Mouse (Mus musculus) CH12.LX (cell line): ENCODE measurements around the gene Ctnnbip1. TPM values are rescaled to one million over a fixed set of nuclear protein-coding genes. Genes with fewer than 3 reads are reported as not detected.

Experiments
- DNase-seq: peaks from one replicate; pipeline ENCODE4 v3.0.0-alpha.2; 2013; ENCODE audit errors: extremely low read depth
- H3K27ac ChIP-seq: 2 replicates; pipeline ENCODE4 v1.5.1; 2012; ENCODE audit warnings: low read depth, mild to moderate bottlenecking, control low read depth, moderate library complexity; ENCODE audit not compliant: insufficient read depth
- H3K27me3 ChIP-seq: replicated peaks from 2 replicates; pipeline ENCODE3; 2012; ENCODE audit warnings: inconsistent platforms
- H3K36me3 ChIP-seq, 2 experiments: replicated peaks in 1 of 2; 2 replicates each; pipeline versions ENCODE3 to v1.6.1; 2012; ENCODE audit warnings: inconsistent platforms in 1 of 2, low read length in 1 of 2, mild to moderate bottlenecking in 1 of 2, mixed read lengths in 1 of 2, moderate library complexity in 1 of 2; ENCODE audit not compliant: control insufficient read depth in 1 of 2, insufficient read depth in 1 of 2
- H3K4me1 ChIP-seq, 2 experiments: 2 replicates each; pipeline ENCODE4 v1.6.1; 2012; ENCODE audit warnings: inconsistent platforms in 1 of 2, moderate library complexity in 1 of 2; ENCODE audit not compliant: insufficient read depth in 2 of 2, control insufficient read depth in 1 of 2
- H3K4me2 ChIP-seq: 2 replicates; pipeline ENCODE4 v1.6.1; 2012; ENCODE audit warnings: low read depth, mild to moderate bottlenecking, control low read depth; ENCODE audit not compliant: poor library complexity, insufficient read depth, severe bottlenecking
- H3K4me3 ChIP-seq, 3 experiments: fragments of 150-350 bp in 1 of 3; sonication (generic) in 1 of 3; replicated peaks in 1 of 3; 2 replicates each; pipeline versions ENCODE3 to v1.5.1; 2011 to 2012; ENCODE audit warnings: low read depth in 2 of 3, low read length in 2 of 3, mild to moderate bottlenecking in 2 of 3, moderate library complexity in 2 of 3, control low read depth in 1 of 3, improper control_type of control experiment in 1 of 3, inconsistent platforms in 1 of 3, mixed read lengths in 1 of 3; ENCODE audit not compliant: poor library complexity in 1 of 3
- H3K79me2 ChIP-seq: replicated peaks from 2 replicates; pipeline ENCODE4 v1.6.1; 2012; ENCODE audit warnings: mild to moderate bottlenecking, moderate library complexity; ENCODE audit not compliant: control insufficient read depth, poor library complexity, insufficient read depth, severe bottlenecking; ENCODE audit errors: extremely low read depth
- H3K9ac ChIP-seq: 2 replicates; pipeline ENCODE4 v1.6.1; 2012; ENCODE audit warnings: low read depth, mild to moderate bottlenecking, control low read depth, moderate library complexity; ENCODE audit not compliant: insufficient read depth
- H3K9me3 ChIP-seq: replicated peaks from 2 replicates; pipeline ENCODE3; 2012; ENCODE audit warnings: low read length, inconsistent platforms, mixed read lengths
- BHLHE40 ChIP-seq: IDR thresholded peaks from 2 replicates; pipeline ENCODE4 v1.6.1; 2011; ENCODE audit warnings: mild to moderate bottlenecking, low read depth, low read length, improper control_type of control experiment
- CHD1 ChIP-seq: IDR thresholded peaks from 2 replicates; pipeline ENCODE4 v1.6.1; 2012; ENCODE audit warnings: low read depth, low read length, improper control_type of control experiment, inconsistent platforms
- CHD2 ChIP-seq: IDR thresholded peaks from 2 replicates; pipeline ENCODE4 v1.6.1; 2011; ENCODE audit warnings: low read length, improper control_type of control experiment
- CTCF ChIP-seq, 2 experiments: IDR thresholded peaks in 1 of 2; conservative IDR thresholded peaks in 1 of 2; 2 replicates each; pipeline ENCODE4 v1.5.1; 2011 to 2012; ENCODE audit warnings: low read depth in 2 of 2, low read length in 2 of 2, improper control_type of control experiment in 1 of 2, inconsistent platforms in 1 of 2, mild to moderate bottlenecking in 1 of 2, moderate library complexity in 1 of 2
- E2F4 ChIP-seq: IDR thresholded peaks from 2 replicates; pipeline ENCODE4 v1.6.1; 2011; ENCODE audit warnings: low read depth, low read length, improper control_type of control experiment; ENCODE audit not compliant: insufficient replicate concordance
- ELF1 ChIP-seq: IDR thresholded peaks from 2 replicates; pipeline ENCODE4 v1.6.1; 2014; ENCODE audit warnings: low read depth, mild to moderate bottlenecking, inconsistent platforms, low read length, improper control_type of control experiment
- EP300 ChIP-seq: IDR thresholded peaks from 2 replicates; pipeline ENCODE4 v1.6.1; 2011; ENCODE audit warnings: low read length, improper control_type of control experiment
- ETS1 ChIP-seq: conservative IDR thresholded peaks from 2 replicates; pipeline ENCODE4 v1.6.1; 2012; ENCODE audit warnings: low read depth, mild to moderate bottlenecking, inconsistent platforms, low read length, improper control_type of control experiment, moderate library complexity
- HCFC1 ChIP-seq: IDR thresholded peaks from 2 replicates; pipeline ENCODE4 v1.6.1; 2012; ENCODE audit warnings: low read depth, mild to moderate bottlenecking, inconsistent platforms, low read length, improper control_type of control experiment
- IRF4 ChIP-seq: IDR thresholded peaks from 2 replicates; pipeline ENCODE4 v1.6.1; 2014; ENCODE audit warnings: low read depth, mild to moderate bottlenecking, inconsistent platforms, low read length, improper control_type of control experiment
- JUN ChIP-seq: IDR thresholded peaks from 2 replicates; pipeline ENCODE4 v1.6.1; 2011; ENCODE audit warnings: low read depth, mild to moderate bottlenecking, low read length, improper control_type of control experiment, moderate library complexity; ENCODE audit not compliant: insufficient read depth
- JUND ChIP-seq: conservative IDR thresholded peaks from 2 replicates; pipeline ENCODE4 v1.6.1; 2011; ENCODE audit warnings: low read depth, low read length, improper control_type of control experiment
- MAFK ChIP-seq: IDR thresholded peaks from 2 replicates; pipeline ENCODE4 v1.6.1; 2011; ENCODE audit warnings: low read length, improper control_type of control experiment; ENCODE audit not compliant: insufficient replicate concordance
- MAX ChIP-seq: IDR thresholded peaks from 2 replicates; pipeline ENCODE4 v1.6.1; 2011; ENCODE audit warnings: low read length, improper control_type of control experiment
- MEF2A ChIP-seq: IDR thresholded peaks from 2 replicates; pipeline ENCODE4 v1.6.1; 2014; ENCODE audit warnings: low read depth, mild to moderate bottlenecking, inconsistent platforms, low read length, improper control_type of control experiment, borderline replicate concordance
- MXI1 ChIP-seq: IDR thresholded peaks from 2 replicates; pipeline ENCODE4 v1.6.1; 2011; ENCODE audit warnings: mild to moderate bottlenecking, low read depth, low read length, improper control_type of control experiment
- MYC ChIP-seq: IDR thresholded peaks from 2 replicates; pipeline ENCODE4 v1.6.1; 2011; ENCODE audit warnings: low read depth, mild to moderate bottlenecking, improper control_type of control experiment, low read length
- NRF1 ChIP-seq: IDR thresholded peaks from 2 replicates; pipeline ENCODE4 v1.6.1; 2014; ENCODE audit warnings: low read depth, mild to moderate bottlenecking, inconsistent platforms, low read length, improper control_type of control experiment, moderate library complexity
- PAX5 ChIP-seq: IDR thresholded peaks from 2 replicates; pipeline ENCODE4 v1.6.1; 2012; ENCODE audit warnings: low read length, inconsistent platforms, mixed read lengths
- POLR2A ChIP-seq: IDR thresholded peaks from 2 replicates; pipeline ENCODE4 v1.6.1; 2011; ENCODE audit warnings: low read depth, mild to moderate bottlenecking, improper control_type of control experiment, low read length
- POLR2AphosphoS2 ChIP-seq: IDR thresholded peaks from 2 replicates; pipeline ENCODE4 v1.6.1; 2011; ENCODE audit warnings: low read depth, low read length, improper control_type of control experiment
- RAD21 ChIP-seq: IDR thresholded peaks from 2 replicates; pipeline ENCODE4 v1.6.1; 2011; ENCODE audit warnings: low read depth, mild to moderate bottlenecking, low read length, improper control_type of control experiment, moderate library complexity
- RCOR1 ChIP-seq: conservative IDR thresholded peaks from 2 replicates; pipeline ENCODE4 v1.6.1; 2012; ENCODE audit warnings: low read depth, mild to moderate bottlenecking, inconsistent platforms, low read length, improper control_type of control experiment
- SIN3A ChIP-seq: IDR thresholded peaks from 2 replicates; pipeline ENCODE4 v1.6.1; 2012; ENCODE audit warnings: low read length, improper control_type of control experiment, inconsistent platforms
- SMC3 ChIP-seq: IDR thresholded peaks from 2 replicates; pipeline ENCODE4 v1.6.1; 2011; ENCODE audit warnings: low read depth, low read length, improper control_type of control experiment
- TBP ChIP-seq: conservative IDR thresholded peaks from 2 replicates; pipeline ENCODE4 v1.6.1; 2011; ENCODE audit warnings: low read depth, low read length, improper control_type of control experiment
- TCF12 ChIP-seq: IDR thresholded peaks from 2 replicates; pipeline ENCODE4 v1.6.1; 2014; ENCODE audit warnings: low read depth, mild to moderate bottlenecking, inconsistent platforms, low read length, improper control_type of control experiment
- UBTF ChIP-seq: IDR thresholded peaks from 2 replicates; pipeline ENCODE4 v1.6.1; 2012; ENCODE audit warnings: low read depth, mild to moderate bottlenecking, inconsistent platforms, low read length, improper control_type of control experiment, moderate library complexity
- USF2 ChIP-seq: conservative IDR thresholded peaks from 2 replicates; pipeline ENCODE4 v1.6.1; 2011; ENCODE audit warnings: low read depth, low read length, improper control_type of control experiment
- ZC3H11A ChIP-seq: IDR thresholded peaks from 2 replicates; pipeline ENCODE4 v1.6.1; 2012; ENCODE audit warnings: low read depth, mild to moderate bottlenecking, inconsistent platforms, low read length, improper control_type of control experiment
- ZKSCAN1 ChIP-seq: IDR thresholded peaks from 2 replicates; pipeline ENCODE4 v1.6.1; 2012; ENCODE audit warnings: low read depth, inconsistent platforms, low read length, improper control_type of control experiment, borderline replicate concordance
- ZMIZ1 ChIP-seq: IDR thresholded peaks from 2 replicates; pipeline ENCODE4 v1.6.1; 2012; ENCODE audit warnings: low read depth, mild to moderate bottlenecking, inconsistent platforms, low read length, improper control_type of control experiment
- ZNF384 ChIP-seq: IDR thresholded peaks from 2 replicates; pipeline ENCODE4 v1.6.1; 2012; ENCODE audit warnings: low read depth, low read length, improper control_type of control experiment, inconsistent platforms
- dilution Hi-C: fragments of 300-500 bp; cut with MboI; formaldehyde crosslinking; loops from 2 replicates; pipeline ENCODE4 v1.14.3; 2020; ENCODE audit warnings: low sequenced_read_pairs; ENCODE audit not compliant: extremely low pct_unique_long_range_greater_than_20kb, extremely low pct_ligation_motif_present
- in situ Hi-C: fragments of 300-500 bp; cut with MboI; formaldehyde crosslinking; loops from 3 replicates; pipeline ENCODE4 v1.14.3; 2019; ENCODE audit warnings: low sequenced_read_pairs, low pct_ligation_motif_present, low pct_unique_long_range_greater_than_20kb, mixed read lengths
- polyA plus RNA-seq: library from polyadenylated mRNA; unstranded; fragments of >175 nt; gene quantifications from 2 replicates; pipeline ENCODE4 v1.2.1, GENCODE M21; 2012; ENCODE audit warnings: low read depth; ENCODE audit not compliant: insufficient read length
- total RNA-seq, 2 experiments: library from RNA; depleted of rRNA; stranded (reverse); fragments of 300-350 nt in 1 of 2; fragments of >200 nt in 1 of 2; gene quantifications; 2 replicates each; pipeline ENCODE4 v1.2.3; 2012 to 2014

Gene Ctnnbip1
- total and polyA plus RNA-seq, 3 experiments, result 4.5 to 5.9 (median 5.7) TPM

- H3K9me3 ChIP-seq, result no peaks in the 10 kb centered on the region
- no peak overlapping the region for H3K4me3 ChIP-seq
- TF ChIP-seq ETS1 (no peak), USF2 (no peak)
- no peaks in the 10 kb centered on the region for H3K79me2 ChIP-seq
- no peaks in the 10 kb centered on the region for H3K27me3 ChIP-seq
- in situ Hi-C loops, result no loop called here
- dilution Hi-C loops, result no loop called here
- DNase-seq, result no peak
- no peak overlapping the region for H3K4me2 ChIP-seq
- no peak overlapping the region for H3K9ac ChIP-seq
- H3K27ac ChIP-seq, result no peak overlapping the region
- H3K4me1 ChIP-seq, result peaks cover 8 to 15% of the 10 kb centered on the region in 2 experiments; a peak in 3 of 4 replicates
- no peaks in the 10 kb centered on the region for H3K36me3 ChIP-seq
These were observed 24.4 kb downstream of the Ctnnbip1 start for GRCm38 (mm10) chr4:149542431-149542830.

GRCm38 (mm10) chr4:149542927-149543553, 25.0 kb downstream of the Ctnnbip1 start:
- peak; percentile 86 for DNase-seq
- TF ChIP-seq POLR2AphosphoS2 (no peak), ZMIZ1 (no peak), IRF4 (peak; percentile 38; the same call in 1 of the 2 replicates), MAX (no peak), RCOR1 (no peak), BHLHE40 (no peak), EP300 (no peak), E2F4 (no peak), ZKSCAN1 (no peak), MEF2A (0 out of 2 replicates have a peak, but pooled peaks have one; percentile 26), PAX5 (no peak), ELF1 (no peak), ZC3H11A (peak; percentile 75), ETS1 (no peak), UBTF (no peak), ZNF384 (no peak), NRF1 (no peak), MAFK (no peak), TBP (no peak), TCF12 (0 out of 2 replicates have a peak, but pooled peaks have one; percentile 12), POLR2A (no peak), RAD21 (peak; percentile 100), JUN (no peak), MXI1 (no peak), CTCF (conservative IDR thresholded peaks at IDR 0.05 in 1 of 2, IDR thresholded peaks at IDR 0.05 in 1 of 2; ENCODE audit: low read depth in 2 of 2, low read length in 2 of 2) (peak; percentile 99 to 100), SIN3A (no peak), CHD1 (no peak), HCFC1 (no peak), CHD2 (no peak), MYC (no peak), JUND (0 out of 2 replicates have a peak, but pooled peaks have one; percentile 20), SMC3 (peak; percentile 94)

More at GRCm38 (mm10) chr4:149542927-149543553, 25.0 kb downstream of the Ctnnbip1 start:
- Histone ChIP-seq H3K9me3 (no peaks in the 10 kb centered on the region), H3K27me3 (no peaks in the 10 kb centered on the region), H3K27ac (no peak overlapping the region), H3K9ac (no peak overlapping the region), H3K4me1 (peaks cover 8 to 21% of the 10 kb centered on the region in 2 experiments; a peak in 3 of 4 replicates), H3K4me3 (no peak overlapping the region), H3K4me2 (no peak overlapping the region), H3K79me2 (no peaks in the 10 kb centered on the region), H3K36me3 (no peaks in the 10 kb centered on the region)
- dilution Hi-C loops (no loop called here), in situ Hi-C loops (no loop called here)
